16 mouse cellular contexts compared by ENCODE assay signal in the genomic region with DNA sequence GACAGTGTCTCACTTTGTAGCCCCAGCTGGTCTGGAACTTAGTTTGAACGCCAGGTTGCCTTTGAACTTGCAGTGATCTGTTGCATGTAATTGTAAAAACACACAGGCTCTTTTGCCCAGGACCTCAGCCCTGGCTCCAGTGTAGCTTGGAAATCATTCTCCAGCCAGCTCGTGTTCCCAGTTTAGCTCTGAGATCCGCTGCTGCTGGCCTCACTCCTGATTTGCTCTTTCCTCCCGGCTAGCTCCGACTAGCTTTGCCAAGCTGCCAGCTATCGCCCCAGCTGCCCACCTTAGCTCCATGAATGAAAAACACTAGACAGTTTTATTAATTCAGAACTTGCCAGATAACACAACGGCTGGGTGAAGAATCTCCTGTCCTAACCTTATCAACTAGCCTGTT. TPM values are rescaled to one million over a fixed set of nuclear protein-coding genes. Genes with fewer than 3 reads are reported as not detected.
A peak's percentile ranks its signal among the peaks of the same experiment; 100 is the strongest.
DNase-seq lines count a peak whose midpoint lies in the region; ATAC-seq and TF ChIP-seq lines count a peak whose summit lies in the region.
"Had no signal": no experiment of that assay in that cellular context is flagged by ENCODE, and none has a peak within 500 bp of the region (broad histone marks: within the 10 kb centered on the region; RNA-seq: fewer than 3 reads in every experiment).

No protein-coding gene starts in this region.

- no peak overlapping the region for H3K4me3 ChIP-seq in hindbrain, postnatal 0 days (ENCODE audit: low read length)
- no peak overlapping the region for H3K4me3 ChIP-seq in hindbrain, embryonic 12.5 days
- H3K4me3 ChIP-seq: limb, embryonic 15.5 days; neural tube, embryonic 15.5 days had no signal

- no peak overlapping the region for H3K4me2 ChIP-seq in hindbrain, postnatal 0 days (ENCODE audit: low read depth, low read length)
- H3K4me2 ChIP-seq in hindbrain, embryonic 12.5 days (replicated peaks): no peak overlapping the region
- H3K4me2 ChIP-seq: limb, embryonic 15.5 days; neural tube, embryonic 15.5 days had no signal

- H3K9ac ChIP-seq in hindbrain, postnatal 0 days (replicated peaks; ENCODE audit: low read length): no peak overlapping the region
- H3K9ac ChIP-seq in hindbrain, embryonic 12.5 days: no peak overlapping the region
- H3K9ac ChIP-seq: limb, embryonic 15.5 days; neural tube, embryonic 15.5 days had no signal

- intact Hi-C loops in heart, postnatal 14 days (cut with DNase I): no loop called here

- no peaks in the 10 kb centered on the region for H3K27me3 ChIP-seq in hindbrain, postnatal 0 days (ENCODE audit: insufficient read depth, low read length)
- no peaks in the 10 kb centered on the region for H3K27me3 ChIP-seq in hindbrain, embryonic 12.5 days
- H3K27me3 ChIP-seq: CH12.LX; limb, embryonic 15.5 days; neural tube, embryonic 15.5 days had no signal

- no peaks in the 10 kb centered on the region for H3K36me3 ChIP-seq in hindbrain, postnatal 0 days (ENCODE audit: insufficient read depth, low read length)
- H3K36me3 ChIP-seq in hindbrain, embryonic 12.5 days: no peaks in the 10 kb centered on the region
- H3K36me3 ChIP-seq: limb, embryonic 15.5 days; neural tube, embryonic 15.5 days had no signal

- no peak overlapping the region for H3K27ac ChIP-seq in hindbrain, postnatal 0 days
- H3K27ac ChIP-seq in hindbrain, embryonic 12.5 days: no peak overlapping the region
- H3K27ac ChIP-seq: limb, embryonic 15.5 days; macrophage; neural tube, embryonic 15.5 days had no signal

- no peaks in the 10 kb centered on the region for H3K4me1 ChIP-seq in hindbrain, postnatal 0 days (ENCODE audit: insufficient read depth, low read length)
- H3K4me1 ChIP-seq in hindbrain, embryonic 12.5 days: no peaks in the 10 kb centered on the region
- H3K4me1 ChIP-seq: neural tube, embryonic 15.5 days had no signal

- no peak for TF ChIP-seq CTCF in hindbrain, postnatal 0 days (IDR thresholded peaks at IDR 0.05; ENCODE audit: low read depth)

- H3K9me3 ChIP-seq in hindbrain, postnatal 0 days (ENCODE audit: low read length): no peaks in the 10 kb centered on the region
- no peaks in the 10 kb centered on the region for H3K9me3 ChIP-seq in hindbrain, embryonic 12.5 days (replicated peaks)
- H3K9me3 ChIP-seq: limb, embryonic 15.5 days; neural tube, embryonic 15.5 days had no signal

- WGBS in hindbrain, postnatal 0 days: 69% methylated on average over 7 of the region's 7 CpGs
- WGBS in hindbrain, embryonic 12.5 days: 89% methylated on average over 7 of the region's 7 CpGs

- peak; percentile 5 for DNase-seq in hindbrain, postnatal 0 days (ENCODE audit: low spot score)
- peak; percentile 36 to 43 for DNase-seq in cerebellum, adult 18-20 months
- peak; percentile 40 for DNase-seq in cerebellum, adult 9-11 months
- peak; percentile 16 to 28 for DNase-seq in heart, postnatal 14 days
- no peak for DNase-seq in lung, postnatal 14 days
- no peak for DNase-seq in urinary bladder, postnatal 4 days (ENCODE audit: low spot score in 2 of 2)
- DNase-seq: kidney, adult 8-10 months; lung, adult 18-20 months had no signal

- ATAC-seq in hindbrain, postnatal 0 days: no peak
- no peak for ATAC-seq in hindbrain, embryonic 12.5 days (ENCODE audit: low FRiP score)
- ATAC-seq: forebrain, embryonic 16.5 days; hindbrain, embryonic 16.5 days; Patski had no signal

RNA-seq across cellular contexts. Expression of a gene that starts 50.7 kb away (rescaled TPM):
- 34.5 and 39.4 TPM in 2 replicates for total RNA-seq in hindbrain, postnatal 0 days (2014; rRNA removed)
- 8.8 and 9.4 TPM in 2 replicates for polyA plus RNA-seq in hindbrain, postnatal 0 days (2015; fragmentation: Nextera tagmentation; extraction: Ambion mirVana)
- polyA plus RNA-seq in hindbrain, embryonic 12.5 days (2016; fragmentation: Nextera tagmentation; extraction: Ambion mirVana): 10.6 TPM in 2 replicates
- 10 to 100 TPM; 43.2 to 48.0 TPM for total RNA-seq in heart, postnatal 14 days (2021)

Comparison
In these comparisons a context has a peak if more than half of its experiments do, and no peak if none do; other contexts are left out.
1. DNase-seq: peak in hindbrain, postnatal 0 days (single experiment), cerebellum, adult 18-20 months (2 of 2), cerebellum, adult 9-11 months (single experiment) and heart, postnatal 14 days (2 of 2); none in lung, postnatal 14 days (single experiment) and urinary bladder, postnatal 4 days (0 of 2).